Mouse (Mus musculus) CD4-positive helper T cell, adult 2 months (primary cell): Measurements from ENCODE around the gene Ptges3l.
A peak's percentile ranks its signal among the peaks of the same experiment; 100 is the strongest.
"Not testable (repeated sequence)": the region's sequence is repeated elsewhere in the genome, so short reads cannot be mapped to it uniquely, and the experiment has no call there.

ENCODE experiments used
- DNase-seq: peaks from one replicate; pipeline ENCODE4 v3.0.0-alpha.2; 2012; ENCODE audit warnings: low read depth, missing footprints, low spot score

Gene Ptges3l

GRCm38 (mm10) chr11:101424925-101425813 is at the start of gene Ptges3l, which contains the start of gene Rundc1:
Gene Ptges3l (minus strand): TSS chr11:101425333.
Gene Rundc1 (plus strand): TSS chr11:101425085.
- peak; percentile 97 for DNase-seq

- no peak for DNase-seq
These were observed 49.2 kb upstream of the Ptges3l start for GRCm38 (mm10) chr11:101474298-101474697.

GRCm38 (mm10) chr11:101473686-101474085 is 48.6 kb upstream of the Ptges3l start:
- not testable (repeated sequence) for DNase-seq

- DNase-seq, result no peak
These were observed 47.2 kb upstream of the Ptges3l start for GRCm38 (mm10) chr11:101472336-101472735.

- DNase-seq, result no peak
These were observed 46.8 kb upstream of the Ptges3l start for GRCm38 (mm10) chr11:101471926-101472325.

- DNase-seq, result no peak
These were observed 45.1 kb upstream of the Ptges3l start for GRCm38 (mm10) chr11:101470206-101470605.

- DNase-seq, result no peak
These were observed 44.0 kb upstream of the Ptges3l start for GRCm38 (mm10) chr11:101469155-101469554.

GRCm38 (mm10) chr11:101468731-101469130 is 43.6 kb upstream of the Ptges3l start:
- DNase-seq, result no peak

- no peak for DNase-seq
These were observed 43.1 kb upstream of the Ptges3l start for GRCm38 (mm10) chr11:101468263-101468688.

- peak; percentile 77 for DNase-seq
These were observed 42.5 kb upstream of the Ptges3l start for GRCm38 (mm10) chr11:101467477-101468262.

GRCm38 (mm10) chr11:101466552-101466950 is 41.4 kb upstream of the Ptges3l start:
- not testable (repeated sequence) for DNase-seq

GRCm38 (mm10) chr11:101465869-101466551 is 40.9 kb upstream of the Ptges3l start, which contains the start of gene Vat1:
Gene Vat1 (minus strand): TSS chr11:101466230.
- DNase-seq, result peak; percentile 78

GRCm38 (mm10) chr11:101465101-101465868 is 40.2 kb upstream of the Ptges3l start:
- DNase-seq, result peak; percentile 69

- DNase-seq, result peak; percentile 32
These were observed 39.3 kb upstream of the Ptges3l start, which contains the start of gene Rnd2 for GRCm38 (mm10) chr11:101464211-101465100. Gene Rnd2 (plus strand): TSS chr11:101464999.

GRCm38 (mm10) chr11:101462583-101463440 is 37.7 kb upstream of the Ptges3l start:
- no peak for DNase-seq

GRCm38 (mm10) chr11:101462141-101462540 is 37.0 kb upstream of the Ptges3l start:
- DNase-seq, result no peak

- no peak for DNase-seq
These were observed 35.2 kb upstream of the Ptges3l start for GRCm38 (mm10) chr11:101460321-101460720.

- no peak for DNase-seq
These were observed 34.6 kb upstream of the Ptges3l start for GRCm38 (mm10) chr11:101459716-101460115.

GRCm38 (mm10) chr11:101458217-101458616 is 33.1 kb upstream of the Ptges3l start:
- DNase-seq, result no peak
